Mouse (Mus musculus): ENCODE data around the gene Grm7. TPM values are rescaled to one million over a fixed set of nuclear protein-coding genes. Genes with fewer than 3 reads are reported as not detected.

Grm7 gene
- 4.9 and 7.0 TPM in 2 replicates for polyA plus RNA-seq (2015; fragmentation: Nextera tagmentation; extraction: Ambion mirVana)

GRCm38 (mm10) chr6:110645411-110646361 lies at the start of gene Grm7:
Gene Grm7, plus strand, starts transcription at chr6:110645581.
- Histone ChIP-seq H3K9me3 (ENCODE audit: low read length) (no peaks in the 10 kb centered on the region), H3K4me2 (replicated peaks; ENCODE audit: low read depth, low read length) (peak within 1 kb of the TSS; percentile 86), H3K36me3 (ENCODE audit: insufficient read depth, low read length) (no peaks in the 10 kb centered on the region), H3K27ac (ENCODE audit: low read length) (no peak within 1 kb of the TSS), H3K4me3 (ENCODE audit: low read length) (peak within 1 kb of the TSS; percentile 55), H3K4me1 (ENCODE audit: insufficient read depth, low read length) (peaks cover 18% of the 10 kb centered on the region; the same call in 1 of the 2 replicates), H3K27me3 (ENCODE audit: insufficient read depth, low read length) (peaks cover 37% of the 10 kb centered on the region), H3K9ac (replicated peaks; ENCODE audit: low read length) (peak within 1 kb of the TSS; percentile 43)
- WGBS: under 1% methylated on average over 42 of the region's 65 CpGs
- peak; percentile 77 for ATAC-seq (ENCODE audit: low FRiP score, low TSS enrichment)

- ATAC-seq (ENCODE audit: low FRiP score, low TSS enrichment): 0 out of 2 replicates have a peak, but pooled peaks have one; percentile 23
- H3K36me3 ChIP-seq (ENCODE audit: insufficient read depth, low read length): no peaks in the 10 kb centered on the region
- H3K4me1 ChIP-seq (ENCODE audit: insufficient read depth, low read length): peaks cover 18% of the 10 kb centered on the region; the same call in 1 of the 2 replicates
- no peak overlapping the region for H3K27ac ChIP-seq (ENCODE audit: low read length)
- H3K4me2 ChIP-seq (replicated peaks; ENCODE audit: low read depth, low read length): peak overlapping the region; percentile 86
- peaks cover 37% of the 10 kb centered on the region for H3K27me3 ChIP-seq (ENCODE audit: insufficient read depth, low read length)
- peak overlapping the region; percentile 55 for H3K4me3 ChIP-seq (ENCODE audit: low read length)
- 3% methylated on average over 7 of the region's 7 CpGs for WGBS
- no peaks in the 10 kb centered on the region for H3K9me3 ChIP-seq (ENCODE audit: low read length)
- no peak overlapping the region for H3K9ac ChIP-seq (replicated peaks; ENCODE audit: low read length)
Observed at GRCm38 (mm10) chr6:110645041-110645410, 355 bp upstream of the Grm7 start.

- peak overlapping the region; percentile 86 for H3K4me2 ChIP-seq (replicated peaks; ENCODE audit: low read depth, low read length)
- no peak overlapping the region for H3K9ac ChIP-seq (replicated peaks; ENCODE audit: low read length)
- WGBS: 1% methylated on average over 12 of the region's 12 CpGs
Observed at GRCm38 (mm10) chr6:110646901-110647300, 1.5 kb downstream of the Grm7 start.

GRCm38 (mm10) chr6:110649227-110649626 lies 3.8 kb downstream of the Grm7 start:
- Histone ChIP-seq H3K27me3 (ENCODE audit: insufficient read depth, low read length) (peaks cover 32% of the 10 kb centered on the region), H3K27ac (ENCODE audit: low read length) (no peak overlapping the region), H3K36me3 (ENCODE audit: insufficient read depth, low read length) (no peaks in the 10 kb centered on the region), H3K9ac (replicated peaks; ENCODE audit: low read length) (no peak overlapping the region), H3K9me3 (ENCODE audit: low read length) (no peaks in the 10 kb centered on the region), H3K4me1 (ENCODE audit: insufficient read depth, low read length) (peaks cover 18% of the 10 kb centered on the region; the same call in 1 of the 2 replicates), H3K4me2 (replicated peaks; ENCODE audit: low read depth, low read length) (no peak overlapping the region), H3K4me3 (ENCODE audit: low read length) (no peak overlapping the region)
- WGBS: 55% methylated on average over 1 of the region's 1 CpGs
- ATAC-seq (ENCODE audit: low FRiP score, low TSS enrichment): peak; percentile 78

More at GRCm38 (mm10) chr6:110646901-110647300, 1.5 kb downstream of the Grm7 start:
- Histone ChIP-seq H3K4me3 (ENCODE audit: low read length) (peak overlapping the region; percentile 55), H3K9me3 (ENCODE audit: low read length) (no peaks in the 10 kb centered on the region), H3K27me3 (ENCODE audit: insufficient read depth, low read length) (peaks cover 37% of the 10 kb centered on the region), H3K27ac (ENCODE audit: low read length) (no peak overlapping the region), H3K36me3 (ENCODE audit: insufficient read depth, low read length) (no peaks in the 10 kb centered on the region), H3K4me1 (ENCODE audit: insufficient read depth, low read length) (peaks cover 18% of the 10 kb centered on the region; the same call in 1 of the 2 replicates)
- no peak for ATAC-seq (ENCODE audit: low FRiP score, low TSS enrichment)

GRCm38 (mm10) chr6:110653361-110654001 lies 8.1 kb downstream of the Grm7 start:
- H3K9ac ChIP-seq (replicated peaks; ENCODE audit: low read length): no peak overlapping the region
- no peak overlapping the region for H3K27ac ChIP-seq (ENCODE audit: low read length)
- no peaks in the 10 kb centered on the region for H3K4me1 ChIP-seq (ENCODE audit: insufficient read depth, low read length)
- no peaks in the 10 kb centered on the region for H3K36me3 ChIP-seq (ENCODE audit: insufficient read depth, low read length)
- WGBS: 74% methylated on average over 5 of the region's 5 CpGs
- H3K4me2 ChIP-seq (replicated peaks; ENCODE audit: low read depth, low read length): no peak overlapping the region
- no peaks in the 10 kb centered on the region for H3K9me3 ChIP-seq (ENCODE audit: low read length)
- no peak for ATAC-seq (ENCODE audit: low FRiP score, low TSS enrichment)
- no peaks in the 10 kb centered on the region for H3K27me3 ChIP-seq (ENCODE audit: insufficient read depth, low read length)
- no peak overlapping the region for H3K4me3 ChIP-seq (ENCODE audit: low read length)

- no peak for ATAC-seq (ENCODE audit: low FRiP score, low TSS enrichment)
- Histone ChIP-seq H3K4me3 (ENCODE audit: low read length) (no peak overlapping the region), H3K9ac (replicated peaks; ENCODE audit: low read length) (no peak overlapping the region), H3K27ac (ENCODE audit: low read length) (no peak overlapping the region), H3K36me3 (ENCODE audit: insufficient read depth, low read length) (no peaks in the 10 kb centered on the region), H3K27me3 (ENCODE audit: insufficient read depth, low read length) (no peaks in the 10 kb centered on the region), H3K4me1 (ENCODE audit: insufficient read depth, low read length) (no peaks in the 10 kb centered on the region), H3K9me3 (ENCODE audit: low read length) (no peaks in the 10 kb centered on the region), H3K4me2 (replicated peaks; ENCODE audit: low read depth, low read length) (no peak overlapping the region)
- 93% methylated on average over 1 of the region's 1 CpGs for WGBS
Observed at GRCm38 (mm10) chr6:110664436-110664835, 19.1 kb downstream of the Grm7 start.

GRCm38 (mm10) chr6:110668447-110668846 lies 23.1 kb downstream of the Grm7 start:
- no peak overlapping the region for H3K9ac ChIP-seq (replicated peaks; ENCODE audit: low read length)
- 62% methylated on average over 5 of the region's 5 CpGs for WGBS
- no peak overlapping the region for H3K4me3 ChIP-seq (ENCODE audit: low read length)
- no peaks in the 10 kb centered on the region for H3K36me3 ChIP-seq (ENCODE audit: insufficient read depth, low read length)
- no peaks in the 10 kb centered on the region for H3K4me1 ChIP-seq (ENCODE audit: insufficient read depth, low read length)
- ATAC-seq (ENCODE audit: low FRiP score, low TSS enrichment): no peak
- no peak overlapping the region for H3K27ac ChIP-seq (ENCODE audit: low read length)
- H3K27me3 ChIP-seq (ENCODE audit: insufficient read depth, low read length): no peaks in the 10 kb centered on the region
- H3K4me2 ChIP-seq (replicated peaks; ENCODE audit: low read depth, low read length): no peak overlapping the region
- H3K9me3 ChIP-seq (ENCODE audit: low read length): no peaks in the 10 kb centered on the region

- Histone ChIP-seq H3K27me3 (ENCODE audit: insufficient read depth, low read length) (no peaks in the 10 kb centered on the region), H3K9ac (replicated peaks; ENCODE audit: low read length) (no peak overlapping the region), H3K27ac (ENCODE audit: low read length) (no peak overlapping the region), H3K36me3 (ENCODE audit: insufficient read depth, low read length) (no peaks in the 10 kb centered on the region), H3K9me3 (ENCODE audit: low read length) (no peaks in the 10 kb centered on the region), H3K4me3 (ENCODE audit: low read length) (no peak overlapping the region), H3K4me1 (ENCODE audit: insufficient read depth, low read length) (no peaks in the 10 kb centered on the region), H3K4me2 (replicated peaks; ENCODE audit: low read depth, low read length) (no peak overlapping the region)
- WGBS: 86% methylated on average over 1 of the region's 1 CpGs
- no peak for ATAC-seq (ENCODE audit: low FRiP score, low TSS enrichment)
Observed at GRCm38 (mm10) chr6:110690954-110691353, 45.6 kb downstream of the Grm7 start.

- WGBS: 82% methylated on average over 5 of the region's 5 CpGs
- no peaks in the 10 kb centered on the region for H3K4me1 ChIP-seq (ENCODE audit: insufficient read depth, low read length)
- H3K4me2 ChIP-seq (replicated peaks; ENCODE audit: low read depth, low read length): no peak overlapping the region
- ATAC-seq (ENCODE audit: low FRiP score, low TSS enrichment): no peak
- no peak overlapping the region for H3K4me3 ChIP-seq (ENCODE audit: low read length)
- H3K9me3 ChIP-seq (ENCODE audit: low read length): no peaks in the 10 kb centered on the region
- H3K9ac ChIP-seq (replicated peaks; ENCODE audit: low read length): no peak overlapping the region
- no peaks in the 10 kb centered on the region for H3K36me3 ChIP-seq (ENCODE audit: insufficient read depth, low read length)
- no peaks in the 10 kb centered on the region for H3K27me3 ChIP-seq (ENCODE audit: insufficient read depth, low read length)
- no peak overlapping the region for H3K27ac ChIP-seq (ENCODE audit: low read length)
Observed at GRCm38 (mm10) chr6:110709763-110710162, 64.4 kb downstream of the Grm7 start.
